Mouse (Mus musculus) heart, postnatal 4 days (tissue): Measurements from ENCODE around the gene Atg16l2. TPM values are rescaled to one million over a fixed set of nuclear protein-coding genes. Genes with fewer than 3 reads are reported as not detected.

Source experiments
- DNase-seq: peaks from one replicate; pipeline ENCODE4 v3.0.0; 2021
- total RNA-seq, 2 experiments: library from RNA; stranded (reverse); gene quantifications; 2 replicates each; pipeline ENCODE4 v1.2.3; 2021

Atg16l2 gene
- total RNA-seq, 2 experiments from 2014 or later: 13.0 to 16.0 TPM

DNA sequence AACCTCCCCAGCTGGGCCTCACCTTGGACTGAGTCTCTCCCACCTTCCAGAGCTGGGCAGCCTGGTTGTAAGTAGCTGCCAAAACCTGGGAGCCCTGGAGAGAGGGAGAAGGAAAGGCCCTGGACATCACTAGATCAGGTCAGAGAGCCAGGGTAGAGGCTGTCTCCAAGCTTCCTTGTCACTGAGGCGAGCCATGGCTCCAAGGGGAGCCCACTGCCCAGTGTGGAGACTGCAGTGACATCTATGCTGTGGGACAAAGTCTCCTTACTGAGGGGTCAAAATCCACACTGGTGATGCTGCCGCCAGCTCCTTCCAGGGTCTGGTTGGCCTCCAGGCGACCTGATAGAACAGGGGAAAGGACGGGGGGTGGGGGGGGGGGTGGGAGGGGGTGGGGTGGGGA is 10.0 kb downstream of the Atg16l2 start:
- DNase-seq: no peak

DNA sequence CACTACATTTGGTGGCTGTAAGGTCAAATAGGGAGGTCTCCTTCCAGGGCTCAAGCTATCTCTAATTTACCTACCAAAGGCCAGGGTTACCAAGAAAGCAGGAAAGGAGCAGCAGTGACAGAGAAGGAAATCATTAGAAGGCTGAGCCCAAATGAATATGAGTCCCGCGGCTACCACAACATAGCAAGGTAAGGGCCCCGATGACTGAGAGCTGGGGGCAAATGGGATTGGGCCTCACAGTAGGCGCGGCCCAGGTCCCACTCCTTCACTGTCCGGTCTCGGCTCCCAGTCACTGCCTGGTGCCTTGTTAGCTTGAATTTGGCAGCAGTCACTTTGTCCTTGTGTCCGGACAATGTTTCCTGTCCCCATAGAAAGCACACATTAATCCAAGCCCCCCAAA is 10.4 kb downstream of the Atg16l2 start:
- no peak for DNase-seq

DNA sequence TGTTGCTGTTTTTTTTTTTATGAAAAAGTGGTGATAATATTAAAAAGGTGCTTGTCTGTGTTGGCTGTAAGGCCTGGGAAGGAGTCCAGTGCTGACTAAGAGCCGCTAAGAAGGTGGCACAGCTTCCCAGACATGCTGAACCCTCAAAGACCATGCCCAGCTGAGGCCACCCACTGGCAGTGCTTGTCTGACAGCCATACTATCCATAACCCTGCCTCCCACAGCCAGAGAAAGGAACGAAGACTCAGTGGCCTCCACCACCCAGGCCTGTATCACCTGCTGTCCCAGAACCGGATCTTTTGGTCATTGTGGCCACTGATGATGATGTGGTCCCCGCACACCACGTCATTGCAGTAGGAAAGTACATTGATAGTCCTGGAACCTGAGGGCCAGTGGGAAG is 10.8 kb downstream of the Atg16l2 start:
- no peak for DNase-seq

DNA sequence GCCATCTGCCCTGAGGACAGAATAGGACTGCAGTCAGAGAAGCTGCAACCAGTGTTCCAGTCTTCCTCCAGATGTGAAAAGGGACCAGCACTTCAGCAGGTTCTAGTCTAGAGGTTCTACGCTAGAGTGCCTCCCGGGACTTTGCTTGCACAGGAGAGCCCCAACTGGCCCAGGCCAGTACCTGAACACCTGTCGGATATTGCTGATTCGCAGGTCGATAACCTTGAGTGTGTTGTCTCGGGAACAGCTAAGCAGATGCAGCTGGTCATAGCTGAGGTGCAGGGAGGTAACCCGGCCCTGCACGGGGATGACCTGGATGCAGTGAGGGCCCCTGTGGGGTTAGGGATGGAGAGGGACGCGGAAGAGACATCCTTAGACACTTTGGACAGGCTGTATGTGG is 11.7 kb downstream of the Atg16l2 start:
- no peak for DNase-seq

DNA sequence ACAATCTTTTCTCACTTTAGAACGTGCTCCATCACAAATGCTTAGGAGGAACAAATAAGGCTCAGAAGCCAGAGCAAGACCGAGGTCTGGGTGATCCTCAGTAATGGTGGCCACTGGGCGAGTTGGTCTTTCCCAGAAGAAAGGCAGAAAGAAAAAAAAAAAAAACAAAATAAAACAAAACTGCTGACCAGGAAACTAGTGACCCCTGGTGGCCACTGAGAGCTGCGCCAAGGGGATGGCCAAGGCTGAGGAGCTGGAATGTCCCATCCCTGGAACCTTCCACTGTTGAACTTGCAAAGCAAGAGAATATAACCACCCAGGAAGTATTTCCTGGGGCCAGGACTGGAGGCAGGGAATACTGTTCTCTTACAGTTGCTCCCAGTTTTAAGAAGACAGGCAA is 13.6 kb downstream of the Atg16l2 start:
- peak; percentile 78 for DNase-seq

DNA sequence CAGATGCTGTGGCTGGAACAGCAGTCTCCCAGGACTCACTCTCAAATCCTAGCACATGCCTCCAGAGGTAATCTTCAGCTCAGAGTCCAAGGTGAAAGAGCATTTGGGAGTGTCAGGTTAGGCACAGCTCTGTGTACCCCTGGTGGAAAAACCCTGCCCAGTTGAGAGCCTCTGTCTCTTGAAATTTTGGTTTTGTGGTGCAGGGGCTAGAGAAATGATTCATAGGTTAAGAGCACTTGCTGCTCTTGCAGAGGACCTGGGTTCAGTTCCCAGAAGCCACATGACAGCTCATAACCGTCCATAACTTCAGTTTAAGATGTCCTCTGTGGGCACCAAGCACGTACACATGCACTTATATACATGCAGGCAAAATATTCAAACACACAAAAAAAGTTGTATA is 14.2 kb downstream of the Atg16l2 start:
- DNase-seq: no peak

DNA sequence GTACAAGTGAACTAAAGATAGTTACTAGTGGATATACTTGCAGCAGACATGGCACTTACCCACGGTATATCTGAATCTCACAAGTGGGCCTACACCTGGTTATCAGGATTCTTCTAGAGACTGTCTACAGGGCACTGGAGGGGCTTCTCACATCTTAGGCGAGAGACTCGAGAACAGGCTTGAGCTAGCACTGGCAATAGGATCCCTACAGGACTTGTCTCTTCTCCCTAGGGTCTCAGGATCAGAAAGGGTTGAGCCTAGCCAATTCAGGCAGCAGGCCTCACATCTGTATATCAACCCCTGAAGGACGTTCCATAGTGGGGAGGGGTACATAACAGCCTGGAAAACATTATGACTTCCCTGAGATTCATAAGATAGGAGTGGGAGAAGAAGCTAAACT is 15.2 kb downstream of the Atg16l2 start:
- DNase-seq: no peak

DNA sequence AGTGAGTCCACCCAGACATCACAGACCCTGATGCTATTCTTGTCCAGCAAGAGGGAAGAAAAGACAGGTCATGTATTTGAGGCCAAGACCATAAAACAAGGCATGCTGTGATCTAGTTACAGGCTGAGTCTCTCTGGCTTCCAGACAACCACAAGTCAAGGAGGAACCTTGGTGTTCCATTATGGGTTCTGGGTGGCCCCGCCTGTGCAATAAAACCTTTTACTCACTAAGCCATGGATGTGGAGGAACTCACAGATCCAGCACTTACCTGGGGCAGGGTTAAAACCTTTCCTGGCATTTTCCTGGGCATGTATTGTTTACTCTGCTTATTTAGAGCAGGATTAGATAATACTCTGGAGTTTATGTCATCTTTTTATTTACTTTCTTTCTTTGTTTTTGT is 17.5 kb downstream of the Atg16l2 start:
- DNase-seq: no peak

DNA sequence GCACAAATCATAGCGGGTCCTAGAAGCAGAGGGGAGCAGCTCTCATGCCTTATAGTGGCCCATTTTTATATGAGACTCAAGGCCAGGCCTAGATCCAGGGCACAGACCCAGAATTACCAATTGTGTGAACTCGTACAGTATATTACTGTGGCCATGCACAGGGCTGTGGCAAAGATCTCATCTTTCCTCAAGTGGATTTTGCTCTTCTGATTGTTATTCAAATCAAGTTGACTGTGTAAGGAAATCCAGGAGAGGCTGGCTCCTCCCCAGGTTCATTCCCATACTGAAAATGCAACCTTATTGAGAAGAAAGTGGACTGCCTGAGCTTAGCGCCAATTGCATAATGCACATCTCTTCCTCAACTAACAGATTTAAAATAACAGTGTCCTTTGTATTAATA is 19.3 kb downstream of the Atg16l2 start:
- no peak for DNase-seq

DNA sequence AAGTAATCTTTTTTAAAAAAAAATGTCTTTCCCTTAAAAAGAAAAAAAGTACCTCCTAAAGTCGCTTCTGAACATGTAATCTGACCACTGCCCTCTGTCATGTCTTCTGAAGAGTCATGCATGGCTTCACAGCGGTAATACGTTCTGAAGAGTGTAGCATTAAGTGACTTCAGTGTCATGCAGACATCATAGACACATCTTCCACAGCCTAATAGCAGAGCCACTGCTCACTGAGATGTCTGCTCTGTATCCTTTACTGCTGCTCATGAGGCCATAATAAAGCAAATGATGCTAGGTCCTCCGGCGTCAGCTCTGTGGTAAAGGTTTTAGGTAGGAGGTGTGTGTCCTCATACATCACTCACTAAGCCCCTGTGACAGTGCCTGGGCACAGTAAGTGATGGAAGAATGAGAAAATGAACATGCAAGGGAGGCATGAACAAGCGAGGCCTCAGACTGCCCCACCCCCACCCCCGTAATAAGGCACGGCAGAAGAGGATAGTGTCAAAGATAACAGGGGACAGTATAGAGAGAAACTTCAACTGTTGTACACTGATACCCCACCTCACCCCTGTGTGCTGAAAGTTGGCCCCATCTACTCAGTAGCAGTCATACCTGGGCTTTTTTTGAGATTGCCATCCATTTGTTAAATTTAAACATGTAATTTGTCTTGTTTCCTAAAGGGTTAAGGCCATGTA is 29.4 kb downstream of the Atg16l2 start:
- DNase-seq: no peak

DNA sequence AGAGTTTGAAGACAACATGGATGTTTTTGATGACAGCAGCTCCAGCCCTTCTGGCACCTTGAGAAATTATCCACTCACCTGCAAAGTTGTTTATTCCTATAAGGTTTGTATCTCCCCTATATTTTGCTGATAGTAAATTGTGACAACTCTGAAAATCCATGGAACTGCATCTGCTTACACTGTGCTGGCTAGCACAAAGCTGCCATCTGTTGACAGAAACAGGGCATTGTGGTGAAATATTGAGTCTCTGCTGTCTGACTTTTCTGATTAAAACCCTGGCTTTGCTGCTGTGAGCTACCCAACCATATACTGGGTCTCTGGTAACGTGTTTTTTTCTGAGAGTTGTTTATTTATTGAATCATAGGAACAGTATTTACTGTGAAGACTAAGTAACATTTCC is 30.4 kb downstream of the Atg16l2 start:
- DNase-seq: no peak

DNA sequence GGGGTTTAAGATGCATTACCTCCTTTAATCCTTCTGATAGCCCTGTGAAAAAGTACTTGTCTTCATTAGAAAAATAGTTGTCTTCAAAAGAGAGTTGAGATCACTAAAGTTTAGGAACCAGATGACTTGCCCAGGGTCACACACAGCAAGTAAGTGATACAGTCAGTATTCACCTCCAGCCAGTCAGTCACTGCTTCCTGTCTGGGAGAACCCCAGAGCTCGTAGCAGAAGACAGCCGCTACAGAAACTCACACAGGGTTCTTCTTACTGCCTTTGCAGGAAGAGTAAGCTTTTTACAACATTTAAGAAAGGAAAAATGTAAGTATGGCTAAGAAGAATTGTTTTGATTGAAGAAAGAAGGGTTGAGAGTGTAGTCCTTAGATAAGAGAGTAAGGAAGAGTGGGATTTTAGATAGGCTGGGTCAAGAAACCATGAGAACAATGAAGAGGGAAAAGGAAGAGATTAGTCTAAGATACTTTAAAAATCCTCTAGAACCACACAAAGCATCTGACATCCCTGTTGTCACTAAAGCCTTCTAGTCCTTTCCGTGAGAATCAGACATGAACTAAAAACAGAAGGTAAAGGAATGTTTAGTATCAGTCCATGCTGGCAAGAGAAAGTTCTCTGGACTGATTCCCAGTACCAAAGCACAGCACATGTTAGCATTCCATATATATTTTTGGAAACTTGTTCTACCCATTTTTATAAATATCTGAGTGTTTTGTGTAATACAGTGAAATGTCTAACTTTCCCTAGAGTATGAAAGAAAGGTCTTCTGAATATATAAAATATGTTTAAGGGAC is 34.4 kb downstream of the Atg16l2 start:
- no peak for DNase-seq

DNA sequence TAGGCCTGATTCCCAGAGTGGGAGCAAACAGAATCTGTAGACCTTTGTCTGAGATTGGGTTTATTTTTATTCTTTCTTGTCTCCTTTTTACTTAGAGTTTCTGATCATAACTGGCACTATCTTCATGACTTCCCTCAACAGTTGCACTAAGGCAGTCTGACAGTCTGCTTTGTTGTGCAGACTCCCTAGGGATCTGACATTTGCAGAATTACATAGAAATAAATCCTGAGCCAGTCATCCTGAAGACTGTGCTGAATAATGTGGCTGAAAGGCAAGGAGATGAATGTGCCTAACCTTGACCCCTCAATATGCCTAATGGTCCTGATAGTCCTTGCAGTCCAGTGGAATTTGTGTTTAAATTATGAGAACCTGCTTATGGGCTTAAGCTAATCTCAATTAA is 38.5 kb downstream of the Atg16l2 start:
- no peak for DNase-seq

DNA sequence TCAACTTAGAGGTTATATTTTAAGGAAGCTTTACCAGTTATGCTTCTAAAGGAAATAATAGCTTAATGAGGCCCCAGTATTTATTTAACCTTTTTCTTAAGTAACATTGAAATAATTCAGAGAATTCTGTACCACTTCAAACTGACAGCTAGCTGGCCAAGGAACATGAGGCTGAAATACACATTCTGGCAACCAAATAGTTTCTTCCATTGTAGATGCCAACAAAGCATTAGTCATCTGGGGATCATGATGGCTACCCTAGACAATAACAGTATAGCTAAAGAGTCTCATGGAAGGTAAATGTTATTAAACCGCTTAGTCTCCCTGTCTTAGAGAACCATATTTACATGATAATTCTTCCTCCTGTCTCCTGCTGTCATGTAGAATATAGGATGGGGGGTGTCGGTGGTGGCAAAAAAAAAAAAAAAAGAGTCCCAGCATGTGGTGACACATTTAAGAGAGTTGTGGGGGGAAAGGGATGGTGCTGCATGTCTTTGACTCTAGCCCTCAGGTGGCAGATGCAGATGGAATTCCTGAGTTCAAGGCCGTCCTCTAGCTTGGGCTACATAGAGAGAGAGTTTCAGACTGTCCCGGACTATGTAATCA is 40.0 kb downstream of the Atg16l2 start:
- no peak for DNase-seq

DNA sequence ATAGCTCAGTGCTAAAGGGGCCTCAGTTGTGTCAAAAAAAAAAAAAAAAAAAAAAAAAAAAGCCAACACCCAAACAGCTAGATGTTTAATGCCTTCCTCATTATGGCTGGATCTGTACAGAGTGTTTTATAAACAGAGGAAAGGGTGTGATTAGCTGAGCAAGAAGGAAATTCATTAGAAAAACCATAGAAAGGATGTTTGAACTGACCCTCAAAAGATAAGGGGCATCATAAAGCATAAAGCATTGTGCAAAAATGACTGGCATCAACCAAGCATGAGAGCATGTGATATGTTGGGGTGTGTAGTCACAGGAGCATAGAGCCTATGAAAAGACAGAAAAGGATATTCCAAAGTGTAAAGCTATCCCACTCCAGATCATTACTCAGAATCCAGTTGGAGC is 43.6 kb downstream of the Atg16l2 start:
- no peak for DNase-seq

DNA sequence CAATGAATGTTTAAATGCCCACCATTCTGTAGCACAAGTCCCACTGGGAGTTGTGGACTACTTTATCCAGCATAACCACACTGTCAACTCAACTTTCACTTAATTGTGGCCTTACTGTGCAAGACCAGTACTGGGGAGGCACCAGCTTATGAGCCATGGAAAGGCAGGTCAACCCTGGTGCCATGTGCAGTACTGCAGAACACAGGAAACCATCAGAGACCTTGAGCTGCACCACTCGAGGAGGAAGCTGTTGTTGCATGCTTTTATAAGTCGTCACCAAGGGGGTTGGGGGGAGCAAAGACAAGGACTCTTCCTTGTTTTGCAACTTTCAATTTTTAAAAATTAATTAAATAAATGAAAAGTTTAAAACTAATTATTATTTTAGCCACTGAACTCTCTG is 49.0 kb downstream of the Atg16l2 start:
- no peak for DNase-seq

DNA sequence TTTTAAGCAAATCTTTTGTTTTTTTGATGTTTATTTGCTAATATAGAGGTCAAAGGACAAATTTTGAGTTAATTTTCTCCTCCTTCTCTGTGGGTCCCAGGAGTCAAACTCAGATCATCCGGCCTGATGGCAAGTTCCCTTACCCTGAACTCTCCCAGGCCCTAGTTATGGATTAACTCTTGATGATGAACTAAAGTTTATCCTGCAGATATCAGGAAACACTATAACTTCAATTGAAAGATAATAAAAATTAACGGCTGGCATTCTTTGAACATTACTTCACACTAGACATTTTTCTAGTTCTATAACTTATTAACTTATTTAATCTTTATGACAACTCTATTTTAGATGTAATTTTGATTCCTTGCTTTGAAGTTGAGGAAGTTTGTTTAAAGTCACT is 52.9 kb downstream of the Atg16l2 start:
- no peak for DNase-seq

DNA sequence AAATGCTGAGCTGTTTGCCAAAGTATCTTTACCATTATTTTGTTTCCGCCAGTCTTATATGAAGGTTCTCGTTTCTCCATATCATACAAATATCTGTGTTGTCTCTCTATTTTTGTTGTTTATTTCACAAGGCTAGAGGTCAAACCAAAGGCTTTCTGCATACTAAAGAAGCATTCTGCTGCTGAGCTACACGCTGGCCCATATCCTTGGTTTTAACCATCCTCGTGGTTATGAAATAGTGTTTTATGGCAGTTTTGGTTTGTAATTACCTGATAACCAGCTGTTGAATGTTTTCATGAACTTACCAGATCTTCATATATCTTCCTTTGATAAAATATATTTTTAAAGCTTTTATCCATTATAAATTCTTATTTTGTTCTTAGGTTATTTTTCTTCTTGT is 53.3 kb downstream of the Atg16l2 start:
- no peak for DNase-seq

DNA sequence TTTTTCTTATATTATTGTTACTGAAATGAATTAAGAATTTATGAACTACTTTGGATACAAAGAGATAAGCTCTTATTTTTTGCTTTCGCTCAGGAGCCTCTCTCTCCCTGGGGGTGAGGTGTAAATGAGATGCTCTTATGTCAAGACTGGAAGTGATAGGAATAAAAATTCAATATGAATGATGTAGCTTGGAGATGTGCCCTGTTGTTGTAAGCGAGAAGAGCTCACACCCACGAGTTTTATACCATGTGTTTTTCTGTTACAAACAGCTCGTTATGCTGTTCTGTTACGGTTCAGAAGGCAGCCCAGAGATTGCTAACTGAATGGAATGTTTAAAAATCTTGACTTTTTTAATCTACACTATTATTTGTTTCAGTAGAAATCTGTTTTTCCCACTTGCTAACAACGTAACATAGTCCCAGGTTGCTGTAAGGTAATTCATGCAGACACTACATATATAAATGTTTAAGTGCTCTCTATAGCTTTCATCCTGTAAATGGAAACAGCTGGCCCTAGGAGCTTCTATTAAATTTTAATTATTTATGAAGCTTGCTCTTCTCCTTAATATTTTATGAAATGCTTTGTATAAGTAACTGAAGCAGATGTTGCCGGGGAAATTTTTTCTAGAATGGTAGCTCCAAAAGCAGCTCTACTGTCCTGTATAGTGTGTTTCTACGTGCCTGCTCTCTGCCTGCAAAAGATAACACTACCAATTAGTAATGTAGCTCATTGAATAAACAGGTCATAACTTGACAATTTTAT is 65.2 kb downstream of the Atg16l2 start:
- DNase-seq: no peak

DNA sequence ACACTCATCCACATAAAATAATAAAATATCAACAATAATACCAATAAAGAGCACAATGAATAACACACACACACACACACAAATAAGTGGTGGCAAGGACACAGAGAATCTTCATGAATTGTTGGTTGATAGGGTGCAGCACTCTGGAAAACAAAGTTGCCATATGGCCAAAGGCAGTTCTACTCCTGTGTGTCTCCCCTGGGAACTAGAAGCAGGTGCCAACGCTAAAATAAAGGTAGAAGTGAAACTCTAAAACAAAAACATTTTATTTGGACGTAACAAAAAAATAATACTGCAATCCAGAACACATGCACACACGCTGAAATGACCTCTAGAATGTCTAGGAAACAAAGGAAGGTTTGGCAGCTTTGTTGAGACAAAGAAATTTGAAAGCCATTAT is 69.3 kb downstream of the Atg16l2 start:
- no peak for DNase-seq

DNA sequence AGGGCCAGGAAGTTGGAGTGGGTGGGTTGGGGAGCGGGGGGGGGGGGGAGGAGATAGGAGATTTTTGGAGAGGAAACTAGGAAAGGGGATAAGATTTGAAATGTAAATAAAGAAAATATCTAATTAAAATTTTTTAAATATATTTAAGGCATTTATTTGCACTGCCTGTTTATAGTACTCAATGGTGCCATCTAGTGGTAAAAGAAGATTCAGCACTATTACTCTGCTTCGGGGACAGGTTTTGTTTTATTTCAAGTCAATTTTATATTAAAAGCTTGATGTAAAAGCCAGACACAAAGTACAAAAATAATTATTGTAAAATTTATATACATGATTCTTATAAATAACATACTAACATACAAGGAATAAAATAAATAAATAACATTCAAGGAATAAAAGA is 70.6 kb downstream of the Atg16l2 start:
- no peak for DNase-seq

DNA sequence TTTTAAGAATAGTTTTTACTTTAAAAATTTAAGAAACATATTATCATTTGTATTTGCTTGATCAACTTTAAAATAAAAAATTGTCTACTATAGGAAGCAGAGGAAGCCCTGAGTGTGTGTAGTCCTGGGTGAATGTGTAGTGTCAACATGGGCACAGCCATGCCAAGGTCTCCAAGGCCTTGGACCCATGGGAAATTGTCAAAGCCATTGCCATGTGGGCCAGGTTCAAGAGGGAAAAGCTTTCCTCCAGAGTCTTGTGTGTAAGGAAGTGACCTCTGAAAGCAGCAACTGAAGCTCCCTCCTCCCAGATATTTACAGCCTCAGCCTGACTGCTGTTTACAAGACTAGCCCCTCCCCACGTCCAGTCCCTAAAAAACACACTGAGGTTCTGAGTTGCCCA is 72.7 kb downstream of the Atg16l2 start:
- DNase-seq: no peak

DNA sequence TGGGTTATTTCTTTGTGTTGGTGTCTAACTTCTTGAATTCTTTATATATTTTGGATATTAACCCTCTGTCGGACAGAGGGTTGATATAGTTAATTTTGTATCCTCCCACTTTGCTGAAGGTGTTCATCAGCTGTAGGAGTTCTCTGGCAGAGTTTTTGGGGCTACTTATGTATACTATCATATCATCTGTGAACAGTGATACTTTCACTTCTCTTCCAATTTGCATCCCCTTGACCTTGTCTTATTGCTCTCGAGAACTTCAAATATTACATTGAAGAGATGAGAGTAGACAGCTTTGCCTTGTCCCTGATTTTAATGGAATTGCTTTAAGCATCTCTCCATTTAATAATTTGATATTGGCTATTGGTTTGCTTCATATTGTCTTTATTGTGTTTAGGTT is 78.5 kb downstream of the Atg16l2 start:
- no peak for DNase-seq
